Mouse (Mus musculus) spleen, adult 2 months (tissue): ENCODE results near the gene Eif4g3.

Source experiments
- CTCF ChIP-seq: fragments of 200-500 bp; IDR thresholded peaks from 2 replicates; pipeline ENCODE4 v1.5.1; 2011; ENCODE audit warnings: mild to moderate bottlenecking, inconsistent platforms; ENCODE audit not compliant: insufficient read depth, insufficient read length, insufficient replicate concordance; ENCODE audit errors: extremely low read depth
- POLR2A ChIP-seq: fragments of 200-500 bp; IDR thresholded peaks from 2 replicates; pipeline ENCODE4 v1.6.1; 2011; ENCODE audit warnings: low read depth, low read length, inconsistent platforms

DNA sequence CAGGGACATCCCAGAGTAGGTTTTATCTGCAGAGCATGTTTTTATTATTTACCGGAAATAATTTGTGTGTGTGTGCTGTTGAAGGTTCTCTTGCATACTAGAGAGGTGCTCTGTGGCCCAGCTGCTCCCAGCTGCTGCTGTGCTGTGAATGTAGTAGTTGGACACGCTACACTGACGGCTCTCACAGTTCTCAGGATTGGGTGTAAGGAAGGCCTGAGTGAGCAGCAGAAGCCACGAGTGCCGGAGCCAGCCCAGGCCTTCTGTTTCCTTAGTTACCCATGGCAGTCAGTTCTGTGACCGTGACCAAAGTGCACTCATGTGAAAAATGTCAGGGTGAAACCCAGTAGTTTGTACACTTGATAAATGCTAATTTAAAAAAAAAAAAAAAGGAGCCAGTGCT lies 25.2 kb downstream of the Eif4g3 start:
- TF ChIP-seq POLR2A (no peak), CTCF (no peak)
